Mouse (Mus musculus) stomach, embryonic 16.5 days (tissue): ENCODE measurements around the gene Gm10053. TPM values are rescaled to one million over a fixed set of nuclear protein-coding genes. Genes with fewer than 3 reads are reported as not detected.
"Not testable (repeated sequence)": the region's sequence is repeated elsewhere in the genome, so short reads cannot be mapped to it uniquely, and the experiment has no call there.

Source experiments
- ATAC-seq: fragments of 200-750 bp; cut with Nextera tagmentation; 2 replicates; pipeline ENCODE4 v1.8.0; 2017; ENCODE audit warnings: moderate number of reproducible peaks, moderate TSS enrichment; ENCODE audit not compliant: insufficient read depth, low FRiP score
- H3K27ac ChIP-seq: fragments of 300-500 bp; sonication (generic); 2 replicates; pipeline ENCODE4 v1.5.1; 2014; ENCODE audit warnings: low read length
- H3K27me3 ChIP-seq: fragments of 300-500 bp; sonication (generic); 2 replicates; pipeline ENCODE4 v1.6.1; 2014; ENCODE audit warnings: low read length, control low read depth, mixed read lengths; ENCODE audit not compliant: control insufficient read depth, insufficient read depth
- H3K36me3 ChIP-seq: fragments of 300-500 bp; sonication (generic); 2 replicates; pipeline ENCODE4 v1.6.1; 2014; ENCODE audit warnings: low read length; ENCODE audit not compliant: control insufficient read depth, insufficient read depth
- H3K4me1 ChIP-seq: fragments of 300-500 bp; sonication (generic); 2 replicates; pipeline ENCODE4 v1.6.1; 2014; ENCODE audit warnings: low read length, control low read depth, mixed read lengths; ENCODE audit not compliant: control insufficient read depth, insufficient read depth
- H3K4me2 ChIP-seq: fragments of 300-500 bp; sonication (generic); 2 replicates; pipeline ENCODE4 v1.6.1; 2014; ENCODE audit warnings: low read depth, low read length, mixed read lengths
- H3K4me3 ChIP-seq: fragments of 300-500 bp; sonication (generic); replicated peaks from 2 replicates; pipeline ENCODE4 v1.5.1; 2014; ENCODE audit warnings: mild to moderate bottlenecking, low read length
- H3K9ac ChIP-seq: fragments of 300-500 bp; sonication (generic); 2 replicates; pipeline ENCODE4 v1.6.1; 2014; ENCODE audit warnings: low read length
- H3K9me3 ChIP-seq: fragments of 300-500 bp; sonication (generic); replicated peaks from 2 replicates; pipeline ENCODE4 v1.6.1; 2016; ENCODE audit warnings: low read length, control low read depth; ENCODE audit not compliant: control insufficient read depth
- WGBS: fragments of 180-500 bp; shearing (Covaris S2); extraction: QIAGEN DNeasy Blood & Tissue Kit; methylation state at CpG from one replicate; pipeline ENCODE4 v1.1.7; 2014; 5-methylcytosine and 5-hydroxymethylcytosine counted together
- polyA plus RNA-seq: library from polyadenylated mRNA; unstranded; fragments of >200 nt; fragmentation: Nextera tagmentation; extraction: Ambion mirVana; gene quantifications from 2 replicates; pipeline ENCODE4 v1.2.1, GENCODE M21; 2015

The Gm10053 gene
- polyA plus RNA-seq: 239 and 241 TPM in 2 replicates

DNA sequence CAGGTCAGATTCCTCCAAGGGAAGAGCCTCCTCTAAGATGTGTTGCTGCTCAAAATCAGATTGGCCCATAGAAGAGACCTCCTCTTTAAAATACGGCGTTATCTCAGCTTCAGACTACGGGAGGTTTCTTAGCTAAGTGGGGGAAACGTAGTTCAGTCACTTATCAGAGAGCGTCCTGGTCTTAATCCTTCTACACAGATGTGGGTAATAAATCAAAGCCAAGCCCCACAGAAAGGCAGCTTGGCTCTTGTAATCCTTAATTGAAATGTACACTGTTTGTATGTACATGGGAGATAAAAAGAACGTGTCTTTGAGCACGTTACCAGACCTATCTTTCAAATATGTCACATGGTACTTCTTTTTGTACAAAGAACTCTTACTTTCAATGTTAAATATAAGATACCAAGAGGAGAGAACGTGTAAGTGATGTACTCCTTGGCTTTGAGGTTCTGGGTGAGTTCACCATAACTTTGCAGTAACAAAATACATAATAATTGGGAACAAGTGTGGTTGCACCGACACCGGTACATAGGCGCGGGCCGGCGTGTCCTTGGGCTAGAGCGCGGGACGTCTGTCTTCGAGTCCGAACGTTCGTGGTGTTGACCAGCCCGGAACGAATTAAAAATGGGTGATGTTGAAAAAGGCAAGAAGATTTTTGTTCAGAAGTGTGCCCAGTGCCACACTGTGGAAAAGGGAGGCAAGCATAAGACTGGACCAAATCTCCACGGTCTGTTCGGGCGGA, at the start of gene Gm10053:
TSS of gene Gm10053 (plus strand) at position 558 of the 742 bp plus-strand sequence.
- not testable (repeated sequence) for H3K4me3 ChIP-seq, H3K9me3 ChIP-seq, ATAC-seq, H3K4me2 ChIP-seq, H3K27ac ChIP-seq, H3K27me3 ChIP-seq, H3K9ac ChIP-seq, H3K4me1 ChIP-seq, H3K36me3 ChIP-seq
- WGBS: 60% methylated on average over 23 of the region's 26 CpGs

DNA sequence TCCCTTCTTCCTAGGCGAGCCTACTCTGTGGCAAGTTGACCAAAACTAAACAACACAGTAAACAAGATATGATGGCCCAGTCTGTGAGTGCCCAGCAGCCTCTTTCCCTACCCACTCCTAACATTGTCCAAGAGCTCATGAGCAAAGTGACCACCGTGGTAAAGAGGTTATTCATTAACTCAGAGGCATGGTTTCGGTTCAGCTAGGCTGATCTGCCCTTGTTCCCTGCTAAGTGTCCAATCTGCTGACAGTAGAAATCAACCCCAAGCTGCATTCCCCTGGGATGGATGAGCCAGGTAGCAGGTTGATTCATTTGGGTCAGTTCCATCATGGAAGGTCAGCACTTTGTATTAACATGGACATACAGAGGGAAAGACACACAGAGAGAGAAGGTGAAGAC, 33.4 kb upstream of the Gm10053 start:
- no peaks in the 10 kb centered on the region for H3K27me3 ChIP-seq
- WGBS: 61% methylated on average over 3 of the region's 3 CpGs
- no peak overlapping the region for H3K9ac ChIP-seq
- no peak for ATAC-seq
- peaks cover 13% of the 10 kb centered on the region for H3K4me1 ChIP-seq
- no peak overlapping the region for H3K4me3 ChIP-seq
- H3K9me3 ChIP-seq: no peaks in the 10 kb centered on the region
- no peak overlapping the region for H3K4me2 ChIP-seq
- H3K27ac ChIP-seq: no peak overlapping the region
- no peaks in the 10 kb centered on the region for H3K36me3 ChIP-seq

DNA sequence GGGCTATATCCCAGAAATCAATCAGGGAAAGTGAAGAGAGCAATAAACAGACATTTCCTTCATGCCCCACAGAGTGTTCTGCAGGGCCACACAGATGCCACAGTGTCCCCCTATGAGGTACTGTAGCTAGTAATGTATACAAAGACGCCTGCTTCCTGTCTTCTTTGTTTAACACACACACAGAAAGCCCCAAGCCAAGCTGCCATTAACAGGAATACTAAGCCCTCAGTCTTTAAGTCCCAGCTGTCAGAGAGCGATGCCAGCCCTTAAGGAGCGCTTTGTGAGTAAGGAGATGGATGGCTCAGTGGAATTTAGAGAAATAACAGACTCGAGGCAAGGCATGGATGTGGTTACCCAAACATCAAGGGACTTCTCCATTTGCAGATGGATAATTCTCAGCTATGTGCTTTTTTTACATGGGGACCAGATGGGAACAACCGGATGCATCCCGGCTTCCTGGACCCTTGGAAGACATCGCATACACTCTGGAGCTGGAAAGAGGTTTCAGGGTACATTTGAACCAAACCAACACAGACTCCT, 30.4 kb upstream of the Gm10053 start:
- peak overlapping the region; percentile 75 for H3K27ac ChIP-seq
- peak; percentile 84 for ATAC-seq

DNA sequence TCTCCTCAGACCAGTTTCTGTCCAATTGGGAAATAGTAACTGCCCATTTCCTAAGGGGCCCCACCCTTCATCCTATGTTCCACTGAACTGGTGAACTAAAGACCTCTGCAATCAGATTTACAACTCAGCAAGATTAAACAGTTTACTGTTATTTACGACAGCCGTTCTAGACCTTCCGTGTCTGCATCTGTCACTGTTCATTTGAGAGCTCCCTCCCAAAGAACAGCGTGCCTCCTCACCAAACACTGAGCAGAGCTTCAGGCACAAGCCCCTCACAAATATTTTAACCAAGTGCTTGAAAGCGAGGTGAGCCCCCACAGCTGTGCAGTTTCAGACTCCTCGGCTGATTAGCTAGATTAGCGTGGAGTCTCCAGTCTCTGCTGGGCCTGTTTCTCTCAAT, 27.1 kb upstream of the Gm10053 start:
- no peaks in the 10 kb centered on the region for H3K9me3 ChIP-seq
- H3K4me2 ChIP-seq: no peak overlapping the region
- H3K36me3 ChIP-seq: no peaks in the 10 kb centered on the region
- H3K4me1 ChIP-seq: peaks cover 56% of the 10 kb centered on the region
- 23% methylated on average over 7 of the region's 7 CpGs for WGBS
- no peaks in the 10 kb centered on the region for H3K27me3 ChIP-seq
- H3K9ac ChIP-seq: no peak overlapping the region
- peak; percentile 48; the same call in 1 of the 2 replicates for ATAC-seq
- H3K4me3 ChIP-seq: no peak overlapping the region
- H3K27ac ChIP-seq: peak overlapping the region; percentile 80; the same call in 1 of the 2 replicates

More for the DNA sequence above, 30.4 kb upstream of the Gm10053 start:
- Histone ChIP-seq H3K9me3 (no peaks in the 10 kb centered on the region), H3K27me3 (no peaks in the 10 kb centered on the region), H3K4me2 (peak overlapping the region; percentile 4; the same call in 1 of the 2 replicates), H3K36me3 (no peaks in the 10 kb centered on the region), H3K4me3 (no peak overlapping the region), H3K4me1 (peaks cover 34% of the 10 kb centered on the region), H3K9ac (no peak overlapping the region)
- 20% methylated on average over 7 of the region's 7 CpGs for WGBS

DNA sequence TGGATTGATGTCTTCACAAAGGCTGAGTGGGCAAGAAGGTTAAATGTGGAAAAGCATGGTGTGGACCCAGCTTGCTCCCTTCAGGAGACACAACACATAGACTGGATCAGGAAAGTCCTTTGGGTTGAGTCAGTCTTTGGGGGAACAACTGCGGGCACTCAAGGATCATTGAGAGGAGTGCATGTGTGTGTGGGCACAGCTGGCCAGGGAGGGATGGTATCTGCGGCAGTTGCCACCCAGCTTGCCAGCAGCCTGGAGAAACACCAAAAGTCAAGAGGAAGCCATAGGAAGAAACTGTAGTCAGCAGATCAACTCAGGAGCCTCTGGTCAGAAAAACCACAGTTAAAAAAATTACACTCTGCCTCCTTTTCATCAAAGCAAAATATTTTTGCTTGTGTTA, 26.6 kb upstream of the Gm10053 start:
- no peaks in the 10 kb centered on the region for H3K9me3 ChIP-seq
- peak overlapping the region; percentile 80 for H3K27ac ChIP-seq
- no peaks in the 10 kb centered on the region for H3K27me3 ChIP-seq

DNA sequence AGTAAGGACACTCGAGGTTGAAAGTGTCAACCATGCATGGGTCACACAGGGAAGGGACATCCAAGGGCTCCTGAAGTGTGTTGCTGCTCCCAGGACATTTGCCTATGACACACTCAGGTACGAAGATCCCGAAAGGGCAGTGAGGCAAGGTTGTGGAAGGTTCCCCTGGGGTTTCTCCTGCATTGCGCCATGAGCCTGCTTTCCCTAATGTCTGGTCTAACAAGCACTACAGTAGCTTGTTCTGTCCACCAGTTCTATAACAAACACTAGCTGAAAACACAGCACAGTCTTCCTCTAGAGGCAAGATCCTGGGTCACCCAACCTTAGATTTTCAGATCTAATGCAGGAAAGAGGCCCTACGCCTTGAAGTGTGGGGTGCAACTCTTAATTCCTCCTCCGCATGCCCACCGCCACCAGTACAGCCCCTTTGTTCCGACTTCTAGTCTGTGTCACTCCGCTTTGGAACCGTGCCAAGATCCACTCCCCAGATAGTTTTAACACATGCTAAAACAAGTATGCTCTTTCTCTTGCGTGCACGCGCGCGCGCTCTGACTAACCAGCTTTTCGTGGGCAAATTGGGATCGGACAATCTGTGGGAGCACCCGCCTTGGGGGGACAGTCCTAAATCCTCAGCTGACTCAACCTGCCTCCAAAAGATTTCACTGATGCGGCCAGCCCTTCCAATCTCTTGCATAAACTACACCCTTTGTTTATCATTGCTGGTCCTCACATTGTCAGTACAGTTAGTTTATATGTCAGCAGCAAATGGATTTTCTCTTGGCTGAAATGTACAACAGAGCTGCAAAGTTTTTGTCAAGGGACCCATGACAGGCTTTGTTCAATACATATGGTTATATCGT, 23.8 kb upstream of the Gm10053 start:
- Histone ChIP-seq H3K4me3 (peak overlapping the region; percentile 17; the same call in 1 of the 2 replicates), H3K36me3 (no peaks in the 10 kb centered on the region), H3K27ac (peak overlapping the region; percentile 83), H3K4me1 (peaks cover 45% of the 10 kb centered on the region), H3K27me3 (no peaks in the 10 kb centered on the region), H3K4me2 (peak overlapping the region; percentile 45), H3K9me3 (no peaks in the 10 kb centered on the region), H3K9ac (peak overlapping the region; percentile 40; the same call in 1 of the 2 replicates)
- 49% methylated on average over 21 of the region's 21 CpGs for WGBS
- ATAC-seq: peak; percentile 66

More for the DNA sequence above, 26.6 kb upstream of the Gm10053 start:
- WGBS: 56% methylated on average over 2 of the region's 2 CpGs
- no peak overlapping the region for H3K9ac ChIP-seq
- H3K36me3 ChIP-seq: no peaks in the 10 kb centered on the region
- H3K4me1 ChIP-seq: peaks cover 56% of the 10 kb centered on the region
- no peak for ATAC-seq
- 0 out of 2 replicates have a peak overlapping the region, but pooled peaks have one; percentile 17 for H3K4me2 ChIP-seq
- no peak overlapping the region for H3K4me3 ChIP-seq

DNA sequence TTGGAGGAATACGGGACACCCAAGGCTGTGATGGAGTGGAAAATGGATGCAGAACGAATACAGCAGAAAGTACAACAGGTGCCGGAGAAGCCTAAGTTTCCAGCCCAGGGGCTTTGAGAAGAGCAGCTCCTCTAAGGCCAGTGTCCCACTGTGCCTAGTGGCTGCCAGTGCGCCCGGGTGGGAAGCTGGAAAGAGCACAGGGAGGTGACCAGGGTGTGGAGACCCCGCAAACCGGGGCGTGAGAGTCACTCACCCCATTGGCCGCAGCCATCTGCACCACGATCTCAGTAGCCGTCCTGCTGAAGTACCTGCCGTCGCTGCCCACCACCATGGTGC, 14.2 kb upstream of the Gm10053 start:
- Histone ChIP-seq H3K4me2 (peak overlapping the region; percentile 56), H3K4me3 (peak overlapping the region; percentile 68), H3K36me3 (no peaks in the 10 kb centered on the region), H3K9ac (peak overlapping the region; percentile 82), H3K27me3 (no peaks in the 10 kb centered on the region), H3K9me3 (no peaks in the 10 kb centered on the region), H3K27ac (peak overlapping the region; percentile 75), H3K4me1 (peaks cover 4% of the 10 kb centered on the region; the same call in 1 of the 2 replicates)
- 11% methylated on average over 13 of the region's 13 CpGs for WGBS
- ATAC-seq: 0 out of 2 replicates have a peak, but pooled peaks have one; percentile 11

DNA sequence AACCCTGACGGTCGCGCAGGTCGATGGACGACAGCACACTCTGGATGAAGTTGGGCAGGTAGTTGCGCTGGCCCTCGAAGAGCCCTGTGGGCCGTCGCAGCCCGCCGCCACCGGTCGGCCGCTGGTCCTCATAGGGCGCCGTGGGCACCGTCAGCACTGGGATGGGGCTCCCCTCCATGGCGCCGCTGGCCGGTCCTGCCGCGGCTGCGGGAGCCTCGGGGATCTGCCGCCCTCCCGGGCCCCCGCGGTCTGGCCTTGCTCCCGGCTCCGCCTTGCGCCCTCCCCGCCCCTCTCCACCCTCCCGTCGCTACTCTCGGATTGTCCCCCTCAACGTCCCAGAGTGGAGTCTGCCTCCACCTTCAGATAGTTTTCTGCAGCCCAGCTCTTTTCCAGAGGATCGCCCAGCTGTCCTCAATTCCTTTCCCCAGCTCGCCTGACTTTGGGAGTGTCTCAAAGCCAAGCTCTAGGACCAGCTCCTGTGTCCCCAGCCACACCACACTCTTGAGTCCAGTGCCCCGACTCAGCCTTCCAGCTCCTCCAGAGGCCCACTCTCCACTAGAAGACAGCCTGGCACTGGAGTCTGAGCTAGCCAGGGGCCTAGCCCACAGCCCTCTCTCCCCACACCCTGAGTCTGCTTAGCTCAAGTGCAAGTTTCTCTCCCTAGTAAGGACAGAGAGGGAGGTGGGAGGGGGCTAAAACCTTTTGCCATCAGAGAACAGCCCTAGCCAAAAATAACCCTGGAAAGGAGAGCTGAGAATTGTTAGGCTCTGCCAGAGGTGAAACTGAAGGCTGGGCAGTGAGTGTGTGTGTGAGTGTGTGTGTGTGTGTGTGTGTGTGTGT, 13.7 kb upstream of the Gm10053 start, which contains the start of gene Pgm5:
TSS of gene Pgm5 (minus strand) at position 244 of the 840 bp plus-strand sequence.
- Histone ChIP-seq H3K4me3 (peak within 1 kb of the TSS; percentile 68), H3K4me2 (peak within 1 kb of the TSS; percentile 56), H3K4me1 (peaks cover 3% of the 10 kb centered on the region; the same call in 1 of the 2 replicates), H3K27ac (peak within 1 kb of the TSS; percentile 75), H3K27me3 (no peaks in the 10 kb centered on the region), H3K36me3 (no peaks in the 10 kb centered on the region), H3K9ac (peak within 1 kb of the TSS; percentile 82), H3K9me3 (no peaks in the 10 kb centered on the region)
- under 1% methylated on average over 37 of the region's 39 CpGs for WGBS
- ATAC-seq: peak; percentile 89
